Mouse (Mus musculus) megakaryocyte, embryonic 14.5 days (primary cell): ENCODE data around the gene Prrt3.

Experiments used
- FLI1 ChIP-seq: IDR thresholded peaks from 2 replicates; pipeline ENCODE4 v1.6.1; 2012; ENCODE audit warnings: low read length, inconsistent platforms, mixed read lengths
- GATA1 ChIP-seq: IDR thresholded peaks from 3 replicates; pipeline ENCODE4 v1.6.1; 2012; ENCODE audit warnings: mixed read lengths, low read length, inconsistent platforms, borderline replicate concordance

DNA sequence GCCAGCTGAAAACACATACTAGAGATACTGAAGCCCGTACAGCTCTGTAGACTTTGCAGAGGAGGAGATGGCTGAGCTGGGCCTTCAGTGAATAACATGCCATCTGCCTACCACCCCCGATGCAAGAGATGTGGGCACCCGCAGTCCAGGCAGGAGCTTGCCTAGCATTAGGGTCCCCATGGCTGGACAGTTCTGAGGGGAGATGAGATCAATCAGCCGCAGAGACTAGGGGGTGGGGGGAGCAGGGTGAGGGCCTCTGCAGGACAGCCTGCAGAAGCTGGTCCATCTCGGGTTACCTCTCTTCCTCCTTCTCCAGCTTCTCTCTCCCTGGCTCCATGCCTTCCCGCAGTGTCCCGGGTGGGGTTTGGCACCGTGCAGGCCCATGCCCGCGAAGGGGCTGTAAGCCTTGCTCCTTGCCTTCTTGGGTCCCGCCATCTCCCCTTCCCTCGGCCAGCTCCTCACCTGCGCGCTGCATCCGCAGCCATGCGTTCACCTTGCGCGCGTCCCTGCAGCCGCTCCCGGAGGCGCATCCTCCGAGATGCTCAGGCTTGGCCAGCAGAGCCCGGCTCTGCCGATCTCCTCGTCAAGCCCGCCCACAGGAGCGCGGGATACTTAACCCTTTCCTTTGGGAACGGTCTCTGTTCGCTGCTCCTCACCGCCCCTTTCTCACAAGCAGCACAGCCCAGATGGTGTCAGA, at the start of gene Prrt3:
- no peak for TF ChIP-seq GATA1
- TF ChIP-seq FLI1: no peak
